Mouse (Mus musculus): ENCODE results near the gene Guca1b. TPM values are rescaled to one million over a fixed set of nuclear protein-coding genes. Genes with fewer than 3 reads are reported as not detected.

The Guca1b gene
- total and polyA plus RNA-seq, 3 experiments, result 1.3 to 3.1 TPM; not detected in 1

GRCm38 (mm10) chr17:47436156-47436906 is 51.1 kb downstream of the Guca1b start, which contains the start of gene AI661453:
Gene AI661453 (plus strand): TSS chr17:47436615.
- H3K9ac ChIP-seq (ENCODE audit: control insufficient read depth, low read depth, low read length, poor library complexity, severe bottlenecking), result no peak within 1 kb of the TSS
- no peaks in the 10 kb centered on the region for H3K79me2 ChIP-seq (ENCODE audit: control insufficient read depth, insufficient read depth, low read length, poor library complexity)
- H3K27ac ChIP-seq (ENCODE audit: control insufficient read depth, low read depth, low read length), result no peak within 1 kb of the TSS
- DNase-seq (ENCODE audit: low read depth, low spot score), result no peak
- H3K4me1 ChIP-seq (ENCODE audit: control insufficient read depth in 1 of 2, insufficient read depth in 2 of 2, low read length in 2 of 2), result no peaks in the 10 kb centered on the region
- no peaks in the 10 kb centered on the region for H3K9me3 ChIP-seq (replicated peaks; ENCODE audit: insufficient read depth, low read length)
- H3K4me3 ChIP-seq (ENCODE audit: control insufficient read depth in 1 of 2, insufficient read depth in 1 of 2, low read depth in 2 of 2, low read length in 2 of 2), result no peak within 1 kb of the TSS
- H3K27me3 ChIP-seq (ENCODE audit: control insufficient read depth in 1 of 2, insufficient read depth in 2 of 2, low read length in 2 of 2), result no peaks in the 10 kb centered on the region; a peak in 1 of 4 replicates
- TF ChIP-seq RCOR1 (IDR thresholded peaks at IDR 0.05; ENCODE audit: low read depth, low read length) (no peak), ZNF384 (IDR thresholded peaks at IDR 0.05; ENCODE audit: low read depth, low read length) (no peak), CHD1 (IDR thresholded peaks at IDR 0.05; ENCODE audit: low read depth, low read length) (no peak), EP300 (IDR thresholded peaks at IDR 0.05; ENCODE audit: low read depth in 1 of 2, low read length in 2 of 2) (no peak), TBP (IDR thresholded peaks at IDR 0.05; ENCODE audit: low read depth, low read length) (no peak), E2F4 (IDR thresholded peaks at IDR 0.05; ENCODE audit: borderline replicate concordance, low read depth, low read length) (no peak), JUND (IDR thresholded peaks at IDR 0.05; ENCODE audit: low read depth, low read length) (no peak), UBTF (IDR thresholded peaks at IDR 0.05; ENCODE audit: borderline replicate concordance, insufficient read depth, low read depth, low read length) (no peak), GABPA (IDR thresholded peaks at IDR 0.05; ENCODE audit: low read depth, low read length) (no peak), BHLHE40 (IDR thresholded peaks at IDR 0.05; ENCODE audit: borderline replicate concordance, low read depth, low read length) (no peak), POLR2AphosphoS5 (IDR thresholded peaks at IDR 0.05; ENCODE audit: borderline replicate concordance, low read depth, low read length) (no peak), MXI1 (IDR thresholded peaks at IDR 0.05; ENCODE audit: low read depth, low read length) (no peak), RAD21 (IDR thresholded peaks at IDR 0.05; ENCODE audit: low read depth, low read length) (no peak), MAZ (IDR thresholded peaks at IDR 0.05; ENCODE audit: low read depth, low read length) (no peak), TCF12 (IDR thresholded peaks at IDR 0.05; ENCODE audit: low read depth, low read length) (no peak), ZMIZ1 (IDR thresholded peaks at IDR 0.05; ENCODE audit: low read depth, low read length) (no peak), POLR2AphosphoS2 (IDR thresholded peaks at IDR 0.05; ENCODE audit: low read length) (no peak)
- H3K36me3 ChIP-seq (ENCODE audit: control insufficient read depth in 1 of 2, insufficient read depth in 2 of 2, low read length in 2 of 2), result no peaks in the 10 kb centered on the region

DNA sequence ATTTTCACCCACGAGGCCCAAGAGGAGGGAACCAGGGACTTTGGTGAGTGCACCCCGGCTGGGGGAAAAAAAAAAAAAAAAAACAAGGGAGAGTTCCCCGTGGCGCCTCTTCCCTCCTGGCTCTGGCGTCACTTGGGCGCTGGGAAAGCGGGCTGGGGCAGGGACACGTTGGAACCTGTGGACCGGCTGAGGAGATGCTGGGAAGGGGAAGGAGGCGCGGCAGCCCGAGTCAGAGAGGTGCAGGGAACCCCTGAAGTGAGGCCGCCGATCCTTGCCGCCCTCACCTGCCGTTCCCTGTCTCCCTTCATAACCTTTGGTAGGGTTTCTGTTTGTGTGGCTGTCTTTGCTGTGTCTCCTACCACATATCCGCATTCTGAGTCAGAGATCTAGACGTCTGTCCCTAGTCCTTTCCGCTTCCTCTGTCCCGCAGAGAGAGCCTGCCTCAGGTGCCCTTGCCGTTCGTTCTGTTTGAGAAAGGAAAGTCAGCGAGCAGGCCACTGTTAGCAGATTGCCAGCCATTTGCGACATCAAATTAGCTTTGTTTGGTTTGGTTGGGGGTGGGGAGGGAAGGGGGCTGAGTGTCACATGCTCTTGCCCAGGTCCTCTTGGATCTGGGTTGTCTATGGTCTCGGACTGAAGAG is 51.8 kb downstream of the Guca1b start, which contains the start of gene 1700001C19Rik:
Gene 1700001C19Rik, minus strand, starts transcription at position 470 of the 641 bp plus-strand sequence.
- DNase-seq (ENCODE audit: low read depth, low spot score), result no peak
- no peaks in the 10 kb centered on the region for H3K79me2 ChIP-seq (ENCODE audit: control insufficient read depth, insufficient read depth, low read length, poor library complexity)
- no peaks in the 10 kb centered on the region for H3K4me1 ChIP-seq (ENCODE audit: control insufficient read depth in 1 of 2, insufficient read depth in 2 of 2, low read length in 2 of 2)
- no peaks in the 10 kb centered on the region for H3K9me3 ChIP-seq (replicated peaks; ENCODE audit: insufficient read depth, low read length)
- H3K4me3 ChIP-seq (ENCODE audit: control insufficient read depth in 1 of 2, insufficient read depth in 1 of 2, low read depth in 2 of 2, low read length in 2 of 2), result no peak within 1 kb of the TSS
- H3K9ac ChIP-seq (ENCODE audit: control insufficient read depth, low read depth, low read length, poor library complexity, severe bottlenecking), result no peak within 1 kb of the TSS
- H3K27me3 ChIP-seq (ENCODE audit: control insufficient read depth in 1 of 2, insufficient read depth in 2 of 2, low read length in 2 of 2), result no peaks in the 10 kb centered on the region; a peak in 1 of 4 replicates
- TF ChIP-seq RCOR1 (IDR thresholded peaks at IDR 0.05; ENCODE audit: low read depth, low read length), result no peak
- TF ChIP-seq NELFE (IDR thresholded peaks at IDR 0.05; ENCODE audit: low read depth, low read length), result no peak
- TF ChIP-seq E2F4 (IDR thresholded peaks at IDR 0.05; ENCODE audit: borderline replicate concordance, low read depth, low read length), result no peak
- no peak for TF ChIP-seq GABPA (IDR thresholded peaks at IDR 0.05; ENCODE audit: low read depth, low read length)
- TF ChIP-seq ZMIZ1 (IDR thresholded peaks at IDR 0.05; ENCODE audit: low read depth, low read length), result no peak
- TF ChIP-seq CTCF (IDR thresholded peaks at IDR 0.05 in 2 of 3, conservative IDR thresholded peaks at IDR 0.05 in 1 of 3; ENCODE audit: control insufficient read depth in 1 of 3, insufficient read depth in 1 of 3, low read depth in 2 of 3, low read length in 3 of 3, poor library complexity in 1 of 3, severe bottlenecking in 1 of 3), result no peak
- no peak for TF ChIP-seq MAX (IDR thresholded peaks at IDR 0.05; ENCODE audit: low read length)
- no peak for TF ChIP-seq JUND (IDR thresholded peaks at IDR 0.05; ENCODE audit: low read depth, low read length)
- no peak for TF ChIP-seq TAL1 (IDR thresholded peaks at IDR 0.05; ENCODE audit: low read length)
- TF ChIP-seq NRF1 (IDR thresholded peaks at IDR 0.05; ENCODE audit: insufficient read depth, low read depth, low read length, poor library complexity, severe bottlenecking), result no peak
- TF ChIP-seq UBTF (IDR thresholded peaks at IDR 0.05; ENCODE audit: borderline replicate concordance, insufficient read depth, low read depth, low read length), result no peak
- TF ChIP-seq MAZ (IDR thresholded peaks at IDR 0.05; ENCODE audit: low read depth, low read length), result no peak
- no peak for TF ChIP-seq ZNF384 (IDR thresholded peaks at IDR 0.05; ENCODE audit: low read depth, low read length)
- TF ChIP-seq USF1 (IDR thresholded peaks at IDR 0.05; ENCODE audit: low read depth, low read length), result no peak
- TF ChIP-seq CHD1 (IDR thresholded peaks at IDR 0.05; ENCODE audit: low read depth, low read length), result no peak
- H3K27ac ChIP-seq (ENCODE audit: control insufficient read depth, low read depth, low read length), result no peak within 1 kb of the TSS
- H3K36me3 ChIP-seq (ENCODE audit: control insufficient read depth in 1 of 2, insufficient read depth in 2 of 2, low read length in 2 of 2), result no peaks in the 10 kb centered on the region

All from MEL (cell line).